Mouse (Mus musculus) left cerebral cortex, adult 11 months (tissue): ENCODE results near the gene Tnfrsf14.
A peak's percentile ranks its signal among the peaks of the same experiment; 100 is the strongest.

Experiments
- DNase-seq: peaks from one replicate; pipeline ENCODE4 v3.0.0; 2022; ENCODE audit warnings: low spot score

Tnfrsf14 gene

DNA sequence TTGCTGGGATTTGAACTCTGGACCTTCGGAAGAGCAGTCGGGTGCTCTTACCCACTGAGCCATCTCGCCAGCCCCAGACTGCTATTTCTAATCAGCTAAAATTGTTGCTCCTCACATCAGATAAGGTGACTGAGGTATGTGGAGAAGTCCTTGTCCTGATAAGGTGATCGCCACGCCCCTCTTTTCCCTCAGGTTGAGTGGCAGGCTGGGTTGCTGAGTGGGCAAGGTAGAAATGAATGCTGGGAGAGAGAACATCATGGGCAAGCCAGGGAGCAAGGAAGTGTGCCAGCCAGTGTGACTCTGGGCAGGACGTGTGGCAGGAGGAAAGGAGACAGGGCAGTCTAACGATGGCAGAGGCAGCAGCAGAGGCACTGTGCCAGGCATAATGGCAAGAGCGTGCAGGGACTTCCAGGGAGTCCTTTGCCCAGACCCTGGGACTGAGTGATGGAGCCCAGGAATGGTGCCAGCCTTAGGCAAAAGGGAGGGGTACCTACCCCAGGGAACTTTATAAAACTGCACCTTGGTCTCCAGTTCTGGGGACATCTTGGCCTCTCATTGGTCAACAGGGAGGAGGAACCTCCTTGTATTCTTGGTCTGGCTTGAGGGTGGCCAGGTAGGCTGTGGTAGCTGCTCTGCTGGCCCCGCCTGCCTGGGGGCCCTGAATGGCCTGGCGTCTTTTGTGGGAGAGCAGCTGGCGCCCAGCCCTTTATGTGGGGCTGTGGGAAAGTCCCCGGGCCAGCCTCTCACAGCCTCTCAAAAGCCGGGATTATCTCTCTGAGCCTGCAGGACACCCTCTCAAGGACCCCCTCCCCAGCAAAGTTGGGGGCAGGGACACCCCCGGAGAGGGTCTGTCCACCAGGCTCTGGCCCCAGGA, 19.9 kb upstream of the Tnfrsf14 start:
- DNase-seq = no peak

DNA sequence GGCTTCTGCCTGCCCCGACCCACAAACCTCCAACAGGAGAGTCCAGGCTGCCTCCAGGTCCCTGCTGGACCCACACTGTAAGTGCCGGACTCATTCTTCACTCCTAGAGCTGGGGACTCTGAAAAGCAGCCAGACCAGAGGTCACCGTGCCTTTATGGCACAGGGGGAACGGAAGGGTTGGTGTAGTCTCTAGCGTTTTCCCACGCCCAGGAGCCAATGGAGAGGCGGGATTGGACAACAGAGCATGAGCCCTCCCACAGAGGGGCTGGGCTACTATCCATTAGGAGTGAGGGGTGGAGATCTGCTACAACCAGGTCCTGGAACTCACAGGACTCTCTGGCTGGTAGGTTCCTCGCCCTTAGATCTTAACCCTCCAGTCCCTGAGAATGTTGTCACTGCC, 18.0 kb upstream of the Tnfrsf14 start:
- no peak for DNase-seq

DNA sequence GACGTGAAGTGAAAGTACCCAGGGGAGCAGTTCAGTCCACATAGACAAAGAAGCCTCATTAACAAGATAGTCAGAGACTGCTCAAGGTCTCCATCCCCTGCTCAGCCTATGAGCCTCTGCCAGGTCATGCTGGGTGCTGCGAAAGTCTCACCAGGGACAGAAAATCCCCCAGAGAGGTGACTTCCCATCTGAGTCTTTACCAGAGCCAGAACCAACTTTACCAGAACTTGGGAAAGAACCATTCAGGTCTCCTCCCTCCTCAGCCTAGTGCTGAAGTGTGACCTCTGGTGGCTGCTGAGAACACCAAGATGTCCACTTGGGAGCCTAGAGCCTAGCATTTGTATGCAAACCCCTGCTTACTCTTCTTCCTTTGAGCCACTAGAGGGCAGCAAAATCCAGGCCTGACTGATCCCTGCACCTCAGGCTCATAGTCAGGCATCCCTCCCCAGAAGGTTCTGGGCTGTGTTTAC, 15.8 kb upstream of the Tnfrsf14 start:
- peak; percentile 82 for DNase-seq

DNA sequence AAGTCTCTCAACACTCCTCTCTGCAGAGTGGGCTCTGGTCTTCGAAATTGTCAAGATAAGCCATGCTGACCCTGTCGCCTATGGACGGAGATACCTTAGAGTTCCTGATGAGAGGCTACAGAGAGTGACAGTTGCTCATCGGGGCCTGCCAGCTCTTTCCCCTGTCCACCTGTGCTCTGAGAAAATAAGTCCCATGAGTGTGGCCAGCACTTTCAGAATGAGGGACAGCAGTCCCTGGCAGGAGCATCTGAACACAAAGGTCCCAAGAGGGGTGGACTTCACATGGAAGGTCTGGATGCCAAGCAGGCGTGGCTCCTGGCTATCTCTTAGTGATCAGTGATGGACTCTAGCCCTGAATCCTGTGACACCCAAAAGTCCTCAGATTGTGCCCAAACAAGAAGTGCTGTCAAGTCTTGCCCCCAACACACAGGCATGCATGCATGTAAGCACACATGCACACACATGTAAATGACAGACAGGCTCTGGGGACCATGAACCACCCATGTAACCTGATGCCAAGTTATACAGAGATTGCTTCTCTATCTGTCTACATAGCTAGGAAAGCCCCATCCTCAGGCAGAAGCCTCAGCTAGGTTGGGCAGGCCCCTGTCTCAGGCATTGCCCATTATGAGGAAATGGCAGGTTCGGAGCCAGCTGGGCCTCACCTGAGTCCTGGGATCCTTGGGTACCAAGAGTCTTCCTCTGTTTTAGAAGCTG, 15.1 kb upstream of the Tnfrsf14 start:
- no peak for DNase-seq

DNA sequence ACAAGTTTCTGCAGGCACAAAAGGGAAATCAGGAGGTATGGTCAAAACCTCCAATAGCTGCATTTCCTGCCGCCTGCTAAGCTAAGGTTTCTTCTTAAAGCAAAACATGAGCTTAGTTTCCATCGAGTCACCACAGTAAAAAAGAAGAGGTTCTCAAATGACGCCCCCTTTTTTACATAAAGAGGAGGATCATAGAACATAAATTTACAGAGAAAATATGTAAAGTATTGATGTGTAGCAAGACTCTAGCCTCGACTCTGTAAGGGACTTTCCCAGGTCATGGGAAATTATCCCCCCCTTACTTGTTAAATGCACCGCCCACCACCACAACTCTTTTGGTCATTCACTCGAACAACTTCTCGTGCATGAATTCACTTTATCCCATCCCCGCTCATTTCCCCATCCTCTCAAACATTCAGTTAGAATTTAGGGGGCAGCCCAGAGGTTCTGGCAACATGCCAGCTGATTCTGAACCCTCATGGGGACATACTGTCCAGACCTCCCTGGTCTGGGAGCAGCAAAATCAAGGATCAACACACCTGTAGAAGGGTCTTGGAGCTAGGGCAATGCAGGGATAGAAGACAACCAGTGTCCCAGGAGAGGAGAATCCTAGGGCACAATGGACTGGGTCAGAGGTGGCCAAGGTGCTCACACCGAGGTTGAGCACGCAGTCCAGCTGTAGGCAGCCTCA, 14.4 kb upstream of the Tnfrsf14 start:
- DNase-seq = no peak

DNA sequence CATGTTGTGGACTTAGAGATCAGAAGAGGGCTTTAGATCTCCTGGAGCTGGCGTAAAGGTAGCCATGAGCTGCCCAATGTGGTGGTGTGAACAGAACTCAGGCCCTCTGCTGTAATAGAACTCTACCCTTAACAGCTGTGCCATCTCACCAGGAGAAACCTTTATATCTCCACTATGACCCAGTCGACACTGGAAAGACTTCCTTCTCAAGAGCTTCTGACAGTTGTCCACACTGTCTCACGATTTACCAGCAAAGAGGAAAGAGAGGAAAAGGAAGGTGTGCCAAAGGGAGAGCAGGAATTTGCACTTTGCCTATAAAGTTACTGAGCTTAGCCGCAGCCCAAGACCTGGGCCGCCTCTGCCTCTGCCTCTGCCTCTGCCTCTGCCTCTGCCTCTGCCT, 13.5 kb upstream of the Tnfrsf14 start:
- DNase-seq = no peak

DNA sequence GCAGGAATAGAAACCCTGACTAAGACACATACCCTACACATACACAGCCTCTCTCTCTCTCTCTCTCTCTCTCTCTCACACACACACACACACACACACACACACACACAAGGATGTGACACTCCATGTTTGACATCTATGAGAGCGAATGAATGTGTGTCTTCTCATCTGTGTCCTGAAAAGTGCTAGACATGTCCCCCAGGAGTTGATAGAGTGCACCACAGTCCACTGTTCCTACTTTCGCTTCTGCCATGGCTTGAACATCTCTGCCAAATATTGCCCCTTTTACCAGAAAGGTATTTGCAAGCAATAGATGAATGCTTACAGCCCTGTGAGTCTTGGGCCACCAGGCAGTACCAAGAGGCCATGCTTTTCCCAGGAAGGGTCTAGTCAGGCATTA, 11.8 kb upstream of the Tnfrsf14 start:
- no peak for DNase-seq

DNA sequence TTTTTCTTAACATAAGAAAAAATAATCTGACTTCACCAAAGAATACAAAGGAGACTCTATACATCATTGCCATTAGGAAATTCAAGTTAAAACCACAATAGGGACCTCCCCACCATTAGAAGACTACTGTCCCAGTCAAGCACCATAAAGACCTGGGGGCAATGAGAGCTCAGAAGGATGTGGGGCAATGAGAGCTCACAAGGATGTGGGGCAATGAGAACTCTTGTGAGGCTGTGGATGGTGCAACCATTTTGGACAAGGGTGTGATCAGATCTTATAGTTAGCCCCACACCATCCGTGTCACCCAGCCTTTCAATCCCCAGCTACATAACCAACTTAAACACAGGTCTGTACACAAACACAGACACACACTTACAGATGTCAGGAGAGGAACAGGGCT, 9.4 kb upstream of the Tnfrsf14 start:
- no peak for DNase-seq

DNA sequence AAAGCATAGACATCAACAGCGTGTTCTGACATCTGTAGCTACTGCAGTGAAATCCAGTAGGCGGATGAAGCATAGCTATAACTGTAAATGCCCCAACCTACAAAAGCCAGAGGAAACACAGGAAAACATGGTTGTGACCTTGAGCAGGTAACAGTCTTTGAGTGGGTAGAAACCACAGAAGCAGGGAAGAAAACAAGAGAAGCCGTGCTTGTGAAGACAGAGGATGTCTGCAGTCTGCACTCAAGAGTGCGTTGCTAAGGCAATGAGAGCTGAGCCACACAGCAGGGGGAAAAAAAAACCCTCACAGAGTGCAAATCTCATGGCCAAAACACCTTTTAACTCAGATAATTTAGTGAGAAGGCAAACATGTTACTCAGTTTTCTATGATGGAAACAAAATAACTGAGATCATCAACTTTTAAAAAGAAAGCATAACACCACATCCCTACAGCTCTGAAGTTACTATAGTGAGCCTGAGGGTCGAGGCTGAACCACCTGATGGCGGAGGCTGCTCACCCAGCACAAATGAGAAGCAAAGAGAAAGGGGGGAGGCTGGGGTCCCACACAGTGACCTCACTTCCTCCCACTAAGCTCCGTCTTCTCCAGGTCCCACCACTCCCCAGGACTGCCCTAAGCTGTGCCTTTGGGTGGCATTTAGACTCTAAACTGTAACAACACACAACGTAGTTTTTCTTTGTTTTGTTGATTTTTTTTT, 8.3 kb upstream of the Tnfrsf14 start:
- no peak for DNase-seq

DNA sequence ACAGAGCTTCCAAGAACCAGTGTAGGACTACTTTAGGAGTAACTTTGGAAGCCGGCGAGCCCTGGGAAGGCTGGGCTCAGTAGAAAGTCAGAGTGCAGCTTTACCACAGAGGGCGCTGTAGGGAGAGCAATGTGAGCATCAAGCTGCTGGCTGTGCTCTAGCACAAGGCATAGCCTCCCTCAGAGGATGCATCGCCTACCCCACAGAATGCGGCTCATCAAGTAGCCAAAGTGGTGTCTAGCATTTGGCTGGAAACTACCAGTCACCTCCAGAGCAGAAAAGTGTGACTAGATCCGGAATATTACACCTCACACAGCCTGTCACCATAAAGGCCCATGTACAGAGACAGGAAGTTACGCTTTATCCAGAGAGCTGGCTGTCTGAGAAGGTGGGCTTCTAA, 7.4 kb upstream of the Tnfrsf14 start:
- DNase-seq = no peak

DNA sequence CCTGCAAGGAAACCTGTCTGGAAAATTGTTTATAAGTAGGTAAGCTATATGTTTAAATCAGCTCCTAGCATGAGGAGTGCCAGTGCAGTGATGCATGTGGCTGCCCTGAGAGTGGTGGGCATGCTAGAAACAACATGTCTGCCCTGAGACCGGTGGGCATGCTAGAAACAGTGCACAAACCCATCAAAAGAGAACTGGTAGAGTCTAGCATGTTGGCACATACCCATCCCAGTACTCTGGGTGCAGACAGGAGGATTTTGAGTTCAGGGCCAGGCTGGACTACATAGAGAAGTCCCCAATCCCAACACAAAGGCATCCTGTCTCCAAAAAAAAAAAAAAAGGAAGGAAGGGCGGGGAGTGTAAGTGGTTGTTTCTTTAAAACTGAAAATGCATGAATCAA, 6.4 kb upstream of the Tnfrsf14 start:
- no peak for DNase-seq

DNA sequence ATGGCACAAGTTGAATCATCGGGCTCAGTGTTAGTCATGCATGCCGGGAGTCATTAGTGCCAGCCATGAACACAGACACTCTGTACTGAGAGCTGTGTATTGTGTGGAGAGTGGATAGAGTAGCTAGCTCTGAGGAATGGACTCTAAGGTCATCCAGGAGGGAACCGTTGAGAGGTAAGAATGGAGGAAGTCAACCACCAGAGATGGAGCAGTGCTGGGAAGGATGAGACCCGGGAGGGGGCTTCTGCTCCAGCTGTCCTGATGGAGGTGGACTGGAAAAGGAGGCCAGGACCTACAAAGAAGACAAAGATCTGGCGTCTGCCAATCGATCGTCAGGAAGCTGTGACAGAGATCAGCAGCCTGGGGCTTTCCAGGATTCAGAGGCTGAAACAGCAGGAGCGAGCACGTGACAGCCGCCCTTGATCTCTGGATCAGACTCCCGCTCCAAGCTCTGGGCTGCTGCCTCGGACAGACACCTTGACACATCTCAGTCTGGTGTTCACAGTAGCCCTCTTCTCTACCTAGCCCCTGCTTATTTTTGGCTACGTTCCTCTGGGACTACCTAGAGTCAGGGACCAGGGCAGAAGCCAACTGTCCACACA, 5.0 kb upstream of the Tnfrsf14 start:
- no peak for DNase-seq

DNA sequence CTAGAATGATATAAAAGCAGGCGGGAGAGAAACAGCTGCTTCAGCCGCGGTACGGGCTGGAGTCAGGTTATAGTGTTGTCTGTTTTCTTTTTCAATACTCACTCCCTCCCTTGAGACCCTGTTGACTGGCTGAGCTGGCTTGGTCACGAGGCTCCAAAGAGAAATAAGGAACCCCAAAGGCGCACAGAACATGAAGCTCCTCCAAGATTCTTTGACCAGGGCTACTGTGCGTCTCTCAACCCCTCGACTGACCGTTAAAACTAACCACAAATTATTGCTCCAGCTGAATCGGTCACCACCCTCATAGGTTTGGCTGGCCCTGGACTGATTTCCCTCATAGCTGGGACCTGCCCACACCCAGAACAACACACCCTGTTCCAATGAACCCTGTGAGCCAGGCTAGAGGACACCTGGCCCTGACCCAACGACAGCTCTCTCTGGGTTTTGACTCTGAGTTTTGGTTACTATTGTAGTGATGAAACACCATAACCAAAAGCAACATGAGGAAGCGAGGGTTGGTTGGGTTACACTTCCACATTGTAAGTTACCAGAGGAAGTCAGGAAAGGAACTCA, 811 bp upstream of the Tnfrsf14 start:
- no peak for DNase-seq

DNA sequence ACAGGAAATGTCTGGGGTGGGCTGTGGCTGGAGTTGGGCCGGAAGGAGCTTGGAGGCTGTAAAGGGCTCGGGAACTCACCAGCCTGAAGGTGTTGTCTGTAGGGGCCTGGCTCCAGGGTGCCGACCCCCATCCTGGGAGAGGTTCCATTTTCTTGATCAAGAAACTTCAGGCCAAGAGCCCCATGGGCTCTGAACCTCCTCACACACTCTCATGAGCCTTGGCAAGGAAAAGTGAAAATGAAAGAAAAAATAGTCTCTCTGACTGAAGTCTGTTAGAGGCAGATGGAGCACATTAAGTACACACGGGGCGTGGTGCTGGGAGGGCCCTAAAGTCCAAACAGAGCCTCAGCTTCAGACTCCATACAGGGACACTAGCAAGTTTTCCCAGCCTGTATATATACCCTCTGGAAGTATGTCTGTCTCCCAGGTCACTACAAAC, 445 bp downstream of the Tnfrsf14 start:
- no peak for DNase-seq

DNA sequence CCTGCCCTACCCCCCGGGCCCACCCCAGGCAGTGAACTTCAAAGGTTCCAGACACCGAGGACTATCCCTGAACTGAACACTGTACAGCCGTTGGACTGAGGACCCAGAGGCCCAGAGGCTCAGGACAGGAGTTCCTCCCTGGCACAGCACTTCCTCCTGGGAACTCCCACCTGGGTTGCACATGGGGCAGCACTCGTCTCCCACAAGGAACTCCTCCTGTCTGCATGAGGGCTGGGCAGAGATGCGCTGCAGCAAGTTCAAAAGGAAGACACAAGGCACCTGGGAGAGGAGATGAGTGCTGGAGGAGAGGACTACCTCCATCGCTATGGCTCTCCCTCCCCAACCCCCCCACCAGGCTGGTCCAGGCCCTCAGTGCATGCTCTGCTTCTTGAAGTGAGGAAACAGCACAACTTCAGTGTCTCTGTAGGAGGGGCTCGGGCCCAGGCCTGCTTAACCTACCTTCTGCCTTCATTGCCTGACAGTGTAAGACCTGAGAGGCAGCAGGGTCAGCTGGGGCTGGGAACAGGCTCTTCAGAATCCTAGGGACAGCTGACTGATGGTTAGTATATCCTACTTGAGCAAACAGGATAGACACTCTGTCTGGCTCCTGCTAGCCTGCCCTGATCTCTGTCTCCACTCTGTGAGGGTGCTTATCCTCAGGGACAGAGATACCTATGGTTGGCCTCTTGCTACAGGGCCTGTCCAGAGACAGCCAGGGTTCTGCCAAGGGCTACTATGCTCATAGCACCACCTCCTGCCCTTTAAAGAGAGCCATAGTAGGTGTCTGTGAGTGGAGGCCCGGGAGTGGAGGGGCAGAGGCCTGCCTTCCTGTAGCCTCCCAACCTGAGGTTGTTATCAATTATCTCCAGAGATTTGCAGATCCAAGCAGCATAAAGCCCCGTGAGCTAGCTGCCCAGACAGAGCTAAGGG, 1.1 kb downstream of the Tnfrsf14 start:
- no peak for DNase-seq

DNA sequence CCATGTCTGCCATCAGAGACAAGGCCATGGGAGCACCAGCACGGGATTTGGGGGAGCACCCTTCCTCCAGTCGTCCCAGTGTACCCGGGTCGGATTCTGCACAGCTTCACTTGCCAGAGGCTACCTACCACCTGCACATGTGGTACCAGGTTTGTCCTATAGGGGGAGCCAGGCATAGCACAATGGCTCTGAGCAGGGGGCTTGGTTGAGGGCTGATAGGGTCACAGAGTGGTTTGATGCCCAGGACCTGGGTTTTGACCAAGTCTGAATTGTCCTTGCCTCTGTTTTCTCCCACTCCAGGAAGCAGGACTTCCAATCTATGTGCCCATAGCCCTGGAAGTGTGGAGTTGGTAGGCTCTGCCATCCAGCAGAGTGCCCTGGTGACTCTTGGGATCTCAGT, 3.0 kb downstream of the Tnfrsf14 start:
- DNase-seq = no peak

DNA sequence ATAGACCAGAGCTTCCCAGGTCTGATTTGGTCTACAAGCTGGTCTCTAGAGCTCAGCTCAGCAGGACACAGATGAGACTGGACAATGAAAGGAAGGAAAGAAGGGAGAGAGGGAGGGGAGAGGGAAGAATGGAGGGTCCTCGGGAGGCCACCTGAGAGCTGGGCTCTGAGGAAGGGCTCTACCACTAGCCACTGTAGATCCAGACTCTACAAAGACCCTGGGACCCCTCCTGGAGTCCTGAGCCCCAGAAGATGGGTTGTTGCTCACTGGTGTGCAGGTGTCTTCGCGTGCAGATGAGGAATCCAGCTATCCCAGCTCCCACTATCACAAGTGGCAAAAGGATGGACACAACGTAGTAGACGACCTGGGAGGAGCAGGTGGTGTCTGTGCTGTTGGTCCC, 5.4 kb downstream of the Tnfrsf14 start:
- no peak for DNase-seq

DNA sequence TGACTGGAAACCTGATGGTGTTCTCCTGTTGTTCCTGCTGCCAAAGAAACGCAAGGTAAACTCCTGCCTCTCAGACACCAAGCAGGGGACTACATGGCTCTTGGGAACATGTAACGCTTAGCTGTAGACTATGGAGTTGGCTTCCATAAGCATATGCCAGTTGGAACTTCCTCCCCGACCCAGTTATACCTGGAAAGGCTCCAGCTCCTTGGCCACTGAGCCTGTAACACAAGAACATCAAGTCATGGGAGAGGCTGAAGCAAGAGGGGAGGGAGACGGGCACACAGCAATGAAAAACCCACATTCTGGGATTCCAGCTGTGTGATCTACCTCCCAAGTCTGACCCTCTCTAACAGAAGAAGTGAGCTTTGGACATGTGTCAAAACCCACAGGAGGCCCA, 6.1 kb downstream of the Tnfrsf14 start:
- DNase-seq = no peak

DNA sequence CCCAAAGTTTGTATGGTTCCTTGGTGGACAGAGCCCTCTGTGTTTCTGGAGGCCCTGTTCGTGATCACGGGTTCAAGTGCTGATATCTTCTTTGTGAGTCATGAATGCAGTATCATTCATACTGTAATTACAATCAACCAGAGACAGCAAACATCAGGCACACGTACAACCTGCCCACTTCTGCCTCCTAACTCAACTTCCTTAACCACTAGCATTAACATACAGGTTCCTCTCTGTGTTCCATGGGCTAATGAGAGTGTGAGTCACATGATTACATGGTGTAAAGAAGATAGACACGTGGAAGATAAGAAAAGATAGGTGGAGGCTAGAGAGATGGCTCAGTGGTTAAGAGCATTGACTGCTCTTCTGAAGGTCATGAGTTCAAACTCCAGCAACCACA, 11.7 kb downstream of the Tnfrsf14 start:
- no peak for DNase-seq

DNA sequence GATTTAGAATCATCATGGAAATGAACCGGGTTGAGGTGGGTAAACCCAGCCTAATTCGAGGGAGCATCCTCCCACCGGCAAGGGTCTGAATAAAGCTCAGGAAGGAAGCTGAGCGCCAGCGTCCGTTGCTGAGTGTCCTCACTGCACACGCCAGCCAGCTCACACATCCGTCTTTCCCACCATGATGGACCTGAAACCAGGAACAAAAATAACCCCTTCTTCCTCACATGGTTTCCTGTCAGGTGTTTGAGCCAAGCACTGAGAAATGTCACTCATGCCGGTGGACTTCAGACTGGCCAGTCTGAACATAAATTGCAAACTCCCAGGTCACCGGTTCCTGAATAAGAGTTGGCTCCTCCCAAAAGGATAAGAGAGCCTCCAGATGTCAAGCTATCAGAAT, 13.1 kb downstream of the Tnfrsf14 start:
- DNase-seq = no peak
